18 mouse cellular contexts compared by ENCODE assay signal in the genomic region with DNA sequence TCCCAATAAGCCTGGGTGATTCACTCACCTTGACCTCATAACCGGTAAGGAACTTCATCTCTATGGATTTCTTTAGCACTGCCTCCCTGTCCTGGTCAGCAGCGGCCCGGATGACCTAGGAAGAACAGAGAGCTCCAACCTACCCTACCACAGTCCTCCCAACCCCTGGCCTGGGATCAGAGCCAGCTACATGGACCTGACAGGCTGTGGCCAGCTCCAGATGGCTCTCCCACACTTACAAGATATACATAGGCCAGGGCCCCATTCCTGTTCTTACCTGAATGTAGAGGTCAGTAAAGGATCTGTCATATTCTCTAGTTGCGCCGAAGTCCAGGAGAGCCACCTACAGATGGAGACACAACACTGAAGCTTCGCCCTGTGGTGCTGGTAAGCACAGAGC. TPM values are rescaled to one million over a fixed set of nuclear protein-coding genes. Genes with fewer than 3 reads are reported as not detected.
A peak's percentile ranks its signal among the peaks of the same experiment; 100 is the strongest.
DNase-seq lines count a peak whose midpoint lies in the region; ATAC-seq and TF ChIP-seq lines count a peak whose summit lies in the region.
"Had no signal": no experiment of that assay in that cellular context is flagged by ENCODE, and none has a peak within 500 bp of the region (broad histone marks: within the 10 kb centered on the region; RNA-seq: fewer than 3 reads in every experiment).

No protein-coding gene starts in this region.

- H3K4me1 ChIP-seq in heart, postnatal 0 days (ENCODE audit: control insufficient read depth, insufficient read depth) = no peaks in the 10 kb centered on the region
- no peaks in the 10 kb centered on the region for H3K4me1 ChIP-seq in heart, embryonic 10.5 days
- no peaks in the 10 kb centered on the region for H3K4me1 ChIP-seq in stomach, postnatal 0 days (replicated peaks; ENCODE audit: control insufficient read depth, insufficient read depth)
- H3K4me1 ChIP-seq: limb, embryonic 12.5 days; liver, embryonic 12.5 days; lung, embryonic 15.5 days; neural tube, embryonic 15.5 days had no signal

- H3K9me3 ChIP-seq in heart, postnatal 0 days (replicated peaks; ENCODE audit: control insufficient read depth, low read length) = no peaks in the 10 kb centered on the region
- H3K9me3 ChIP-seq in heart, embryonic 10.5 days = no peaks in the 10 kb centered on the region
- no peaks in the 10 kb centered on the region for H3K9me3 ChIP-seq in stomach, postnatal 0 days (ENCODE audit: control insufficient read depth, low read length)
- H3K9me3 ChIP-seq: limb, embryonic 12.5 days; liver, embryonic 12.5 days; lung, embryonic 15.5 days; neural tube, embryonic 15.5 days had no signal

- H3K36me3 ChIP-seq in heart, postnatal 0 days (replicated peaks; ENCODE audit: control insufficient read depth, insufficient read depth, low read length) = peaks cover 85% of the 10 kb centered on the region
- peaks cover 31% of the 10 kb centered on the region for H3K36me3 ChIP-seq in heart, embryonic 10.5 days
- peaks cover 5% of the 10 kb centered on the region; the same call in 1 of the 2 replicates for H3K36me3 ChIP-seq in stomach, postnatal 0 days (ENCODE audit: control insufficient read depth, insufficient read depth, low read length)
- H3K36me3 ChIP-seq: lung, embryonic 15.5 days had no signal

- no peak overlapping the region for H3K4me2 ChIP-seq in heart, postnatal 0 days (ENCODE audit: low read depth, low read length)
- H3K4me2 ChIP-seq in stomach, postnatal 0 days (replicated peaks; ENCODE audit: low read depth) = no peak overlapping the region
- H3K4me2 ChIP-seq: hindbrain, embryonic 14.5 days; limb, embryonic 12.5 days; liver, embryonic 12.5 days; lung, embryonic 15.5 days; neural tube, embryonic 15.5 days had no signal

- no peaks in the 10 kb centered on the region for H3K27me3 ChIP-seq in heart, postnatal 0 days (ENCODE audit: control insufficient read depth, insufficient read depth, low read length)
- H3K27me3 ChIP-seq in heart, embryonic 10.5 days (ENCODE audit: insufficient read depth, poor library complexity, severe bottlenecking) = no peaks in the 10 kb centered on the region
- no peaks in the 10 kb centered on the region for H3K27me3 ChIP-seq in stomach, postnatal 0 days (ENCODE audit: control insufficient read depth, insufficient read depth, low read length)
- H3K27me3 ChIP-seq: CH12.LX; limb, embryonic 12.5 days; liver, embryonic 12.5 days; lung, embryonic 15.5 days; neural tube, embryonic 15.5 days had no signal

- no peak overlapping the region for H3K4me3 ChIP-seq in heart, postnatal 0 days (ENCODE audit: low read depth, low read length)
- H3K4me3 ChIP-seq in heart, embryonic 10.5 days = no peak overlapping the region
- H3K4me3 ChIP-seq in stomach, postnatal 0 days (ENCODE audit: low read depth, low read length) = no peak overlapping the region
- H3K4me3 ChIP-seq: limb, embryonic 12.5 days; liver, embryonic 12.5 days; lung, embryonic 15.5 days; neural tube, embryonic 15.5 days had no signal

- no peak for TF ChIP-seq CTCF in heart, postnatal 0 days (IDR thresholded peaks at IDR 0.05; ENCODE audit: low read depth)
- no peak for TF ChIP-seq CTCF in stomach, postnatal 0 days (IDR thresholded peaks at IDR 0.05; ENCODE audit: low read depth)

- no peak for TF ChIP-seq EP300 in heart, postnatal 0 days (IDR thresholded peaks at IDR 0.05; ENCODE audit: low read depth)
- no peak for TF ChIP-seq EP300 in stomach, postnatal 0 days (optimal IDR thresholded peaks at IDR 0.05)

- 0 out of 2 replicates have a peak, but pooled peaks have one; percentile 16 for ATAC-seq in heart, postnatal 0 days (ENCODE audit: insufficient read depth, low read depth)
- no peak for ATAC-seq in stomach, postnatal 0 days (ENCODE audit: low FRiP score, low TSS enrichment)
- ATAC-seq: forebrain, embryonic 16.5 days; intestine, embryonic 16.5 days; liver, embryonic 12.5 days; midbrain, embryonic 16.5 days had no signal

- H3K27ac ChIP-seq in heart, postnatal 0 days (ENCODE audit: low read depth) = no peak overlapping the region
- H3K27ac ChIP-seq in heart, embryonic 10.5 days = no peak overlapping the region
- H3K27ac ChIP-seq in stomach, postnatal 0 days (replicated peaks) = no peak overlapping the region
- H3K27ac ChIP-seq: hindbrain, embryonic 14.5 days; limb, embryonic 12.5 days; liver, embryonic 12.5 days; lung, embryonic 15.5 days; neural tube, embryonic 15.5 days had no signal

- no peak overlapping the region for H3K9ac ChIP-seq in heart, postnatal 0 days (replicated peaks; ENCODE audit: low read depth, low read length)
- no peak overlapping the region for H3K9ac ChIP-seq in stomach, postnatal 0 days (ENCODE audit: low read length)
- H3K9ac ChIP-seq: hindbrain, embryonic 14.5 days; limb, embryonic 12.5 days; liver, embryonic 12.5 days; lung, embryonic 15.5 days; neural tube, embryonic 15.5 days had no signal

- DNase-seq in adrenal gland, postnatal 14 days = peak; percentile 6
- DNase-seq in adrenal gland, postnatal 4 days (ENCODE audit: low spot score in 2 of 2) = no peak
- DNase-seq in heart, postnatal 0 days (ENCODE audit: low spot score) = no peak
- no peak for DNase-seq in heart, embryonic 10.5 days (ENCODE audit: low spot score)
- peak; percentile 64 for DNase-seq in cerebellum, adult 11-12 months
- peak; percentile 57 to 59 for DNase-seq in cerebellum, postnatal 10 days
- DNase-seq in stomach, postnatal 0 days (ENCODE audit: low spot score) = no peak
- DNase-seq: lung, postnatal 4 days; right cerebral cortex, postnatal 25 days had no signal

- WGBS in heart, postnatal 0 days = 86% methylated on average over 6 of the region's 6 CpGs
- 90% methylated on average over 6 of the region's 6 CpGs for WGBS in heart, embryonic 10.5 days
- 92% methylated on average over 6 of the region's 6 CpGs for WGBS in stomach, postnatal 0 days

RNA-seq across cellular contexts. Expression of a gene that starts 31.1 kb away (rescaled TPM):
- total RNA-seq in adrenal gland, postnatal 14 days (2021) = 830 and 1,043 TPM in 2 replicates
- 100 to 1,000 TPM; 167 to 183 TPM for total RNA-seq in adrenal gland, postnatal 4 days (2021)
- 148 and 166 TPM in 2 replicates for total RNA-seq in heart, postnatal 0 days (2014; rRNA removed; ENCODE audit: low replicate concordance)
- polyA plus RNA-seq in heart, postnatal 0 days (2015; fragmentation: Nextera tagmentation; extraction: Ambion mirVana) = 226 and 231 TPM in 2 replicates
- 4.0 and 8.2 TPM in 2 replicates for polyA plus RNA-seq in heart, embryonic 10.5 days (2016; fragmentation: Nextera tagmentation; extraction: Ambion mirVana)
- polyA plus RNA-seq in stomach, postnatal 0 days (2015; fragmentation: Nextera tagmentation; extraction: Ambion mirVana) = 25.6 and 29.8 TPM in 2 replicates

Comparison
In these comparisons a context has a peak if more than half of its experiments do, and no peak if none do; other contexts are left out.
1. DNase-seq: peak in adrenal gland, postnatal 14 days (single experiment), cerebellum, adult 11-12 months (single experiment) and cerebellum, postnatal 10 days (2 of 2); none in adrenal gland, postnatal 4 days (0 of 2), heart, postnatal 0 days (single experiment), heart, embryonic 10.5 days (single experiment) and stomach, postnatal 0 days (single experiment).